ENCODE assay signal across 10 mouse cellular contexts in genomic region chr4:62941961-62942892, GRCm38 (mm10). TPM values are rescaled to one million over a fixed set of nuclear protein-coding genes. Genes with fewer than 3 reads are reported as not detected.
DNase-seq lines count a peak whose midpoint lies in the region; ATAC-seq and TF ChIP-seq lines count a peak whose summit lies in the region.
"Had no signal": no experiment of that assay in that cellular context is flagged by ENCODE, and none has a peak within 500 bp of the region (broad histone marks: within the 10 kb centered on the region; RNA-seq: fewer than 3 reads in every experiment).

No protein-coding gene starts in this region.

- no peak overlapping the region for H3K4me3 ChIP-seq in heart, embryonic 15.5 days
- H3K4me3 ChIP-seq in forebrain, embryonic 16.5 days (replicated peaks; ENCODE audit: low read length) = no peak overlapping the region
- no peak overlapping the region for H3K4me3 ChIP-seq in lung, postnatal 0 days (ENCODE audit: low read depth, low read length)
- H3K4me3 ChIP-seq: limb, embryonic 13.5 days had no signal

- H3K36me3 ChIP-seq in heart, embryonic 15.5 days = no peaks in the 10 kb centered on the region
- no peaks in the 10 kb centered on the region for H3K36me3 ChIP-seq in forebrain, embryonic 16.5 days (ENCODE audit: control insufficient read depth, insufficient read depth)
- no peaks in the 10 kb centered on the region for H3K36me3 ChIP-seq in lung, postnatal 0 days (ENCODE audit: insufficient read depth, low read length)
- H3K36me3 ChIP-seq: limb, embryonic 13.5 days had no signal

- peak; percentile 28; the same call in 1 of the 2 replicates for TF ChIP-seq EP300 in lung, postnatal 0 days (IDR thresholded peaks at IDR 0.05)

- H3K27me3 ChIP-seq in heart, embryonic 15.5 days = no peaks in the 10 kb centered on the region
- no peaks in the 10 kb centered on the region for H3K27me3 ChIP-seq in forebrain, embryonic 16.5 days (replicated peaks; ENCODE audit: control insufficient read depth, insufficient read depth, low read length)
- H3K27me3 ChIP-seq in lung, postnatal 0 days (replicated peaks; ENCODE audit: insufficient read depth, low read length) = no peaks in the 10 kb centered on the region
- H3K27me3 ChIP-seq: limb, embryonic 13.5 days had no signal

- intact Hi-C loops in heart, postnatal 25 days (cut with DNase I) = no loop called here
- intact Hi-C loops in left cerebral cortex, postnatal 4 days (cut with DNase I) = loop anchor here (10.0 kb wide), 1 partner anchor 173 kb away; no protein-coding TSS in a partner anchor

- 40% methylated on average over 14 of the region's 14 CpGs for WGBS in heart, embryonic 15.5 days
- 40% methylated on average over 14 of the region's 14 CpGs for WGBS in forebrain, embryonic 16.5 days
- 48% methylated on average over 14 of the region's 14 CpGs for WGBS in lung, postnatal 0 days

- peaks cover 18% of the 10 kb centered on the region for H3K4me1 ChIP-seq in heart, embryonic 15.5 days (replicated peaks)
- H3K4me1 ChIP-seq in forebrain, embryonic 16.5 days (replicated peaks; ENCODE audit: control insufficient read depth, insufficient read depth, low read length) = peaks cover 7% of the 10 kb centered on the region
- H3K4me1 ChIP-seq in lung, postnatal 0 days (ENCODE audit: insufficient read depth, low read depth, low read length) = no peaks in the 10 kb centered on the region

- TF ChIP-seq CTCF in lung, postnatal 0 days (IDR thresholded peaks at IDR 0.05) = no peak

- H3K4me2 ChIP-seq in heart, embryonic 15.5 days = peak overlapping the region; percentile 21; the same call in 1 of the 2 replicates
- H3K4me2 ChIP-seq in forebrain, embryonic 16.5 days (ENCODE audit: low read length) = no peak overlapping the region
- peak overlapping the region; percentile 17; the same call in 1 of the 2 replicates for H3K4me2 ChIP-seq in lung, postnatal 0 days (replicated peaks; ENCODE audit: low read depth, low read length)
- H3K4me2 ChIP-seq: limb, embryonic 13.5 days had no signal

- no peaks in the 10 kb centered on the region for H3K9me3 ChIP-seq in heart, embryonic 15.5 days (replicated peaks)
- no peaks in the 10 kb centered on the region for H3K9me3 ChIP-seq in forebrain, embryonic 16.5 days (ENCODE audit: control insufficient read depth, low read length)
- no peaks in the 10 kb centered on the region for H3K9me3 ChIP-seq in lung, postnatal 0 days (ENCODE audit: low read length)
- H3K9me3 ChIP-seq: limb, embryonic 13.5 days had no signal

- ATAC-seq in heart, embryonic 15.5 days (replicated peaks; ENCODE audit: insufficient number of reproducible peaks, insufficient read depth, low FRiP score, low read depth) = no peak; the same call in 1 of the 2 replicates
- ATAC-seq in forebrain, embryonic 16.5 days = peak; percentile 94
- peak; percentile 88 for ATAC-seq in lung, postnatal 0 days

- H3K9ac ChIP-seq in heart, embryonic 15.5 days = no peak overlapping the region
- no peak overlapping the region for H3K9ac ChIP-seq in forebrain, embryonic 16.5 days (replicated peaks; ENCODE audit: low read depth, low read length)
- H3K9ac ChIP-seq in lung, postnatal 0 days (replicated peaks; ENCODE audit: low read depth) = no peak overlapping the region
- H3K9ac ChIP-seq: limb, embryonic 13.5 days had no signal

- H3K27ac ChIP-seq in heart, embryonic 15.5 days = peak overlapping the region; percentile 38
- H3K27ac ChIP-seq in forebrain, embryonic 16.5 days (ENCODE audit: low read length) = no peak overlapping the region
- H3K27ac ChIP-seq in lung, postnatal 0 days (ENCODE audit: low read length) = no peak overlapping the region
- H3K27ac ChIP-seq: limb, embryonic 13.5 days had no signal

- no peak for DNase-seq in heart, postnatal 25 days (ENCODE audit: low spot score)
- DNase-seq in left cerebral cortex, postnatal 4 days = peak; percentile 71
- no peak for DNase-seq in left cerebral cortex, adult 11 months (ENCODE audit: low spot score)
- DNase-seq in lung, postnatal 0 days (ENCODE audit: low spot score) = peak; percentile 78
- DNase-seq in adrenal gland, adult 8-10 months = no peak
- no peak for DNase-seq in layer of hippocampus, adult 9-11 months

RNA-seq across cellular contexts. Expression of gene Zfp618, which starts 23.1 kb away (rescaled TPM):
- 7.6 and 11.9 TPM in 2 replicates for polyA plus RNA-seq in heart, embryonic 15.5 days (2015; fragmentation: Nextera tagmentation; extraction: Ambion mirVana)
- total RNA-seq in heart, postnatal 25 days (2021) = under 1 TPM; 0.36 to 0.48 TPM
- total RNA-seq in left cerebral cortex, postnatal 4 days (2021) = 10 to 100 TPM; 13.8 to 16.3 TPM
- polyA plus RNA-seq in forebrain, embryonic 16.5 days (2015; fragmentation: Nextera tagmentation; extraction: Ambion mirVana) = 15.2 and 18.4 TPM in 2 replicates
- polyA plus RNA-seq in lung, postnatal 0 days (2015; fragmentation: Nextera tagmentation; extraction: Ambion mirVana) = 7.2 and 7.9 TPM in 2 replicates
- 10 to 100 TPM in 1 of 4 experiments, 1 to 10 TPM in 3; 3.9 to 11.0 (median 6.3) TPM for total RNA-seq in adrenal gland, adult 8-10 months (2022)
- total RNA-seq: neutrophil, adult 5-6 weeks had no signal

Comparison
In these comparisons a context has a peak if more than half of its experiments do, and no peak if none do; other contexts are left out.
1. DNase-seq: peak in left cerebral cortex, postnatal 4 days (single experiment) and lung, postnatal 0 days (single experiment); none in heart, postnatal 25 days (single experiment), left cerebral cortex, adult 11 months (single experiment), adrenal gland, adult 8-10 months (single experiment) and layer of hippocampus, adult 9-11 months (single experiment).